Mouse (Mus musculus): Measurements from ENCODE around the gene Mcrip1. TPM values are rescaled to one million over a fixed set of nuclear protein-coding genes. Genes with fewer than 3 reads are reported as not detected.

Gene Mcrip1
- polyA plus RNA-seq, 1 experiment from 2014 or later, result 191 TPM

- no peaks in the 10 kb centered on the region for H3K9me3 ChIP-seq (ENCODE audit: control insufficient read depth, low read length)
- H3K27me3 ChIP-seq (replicated peaks; ENCODE audit: control insufficient read depth, insufficient read depth, low read length), result no peaks in the 10 kb centered on the region
- no peak overlapping the region for H3K9ac ChIP-seq (ENCODE audit: low read length)
- no peak overlapping the region for H3K4me3 ChIP-seq (ENCODE audit: low read depth, low read length)
- H3K4me1 ChIP-seq (replicated peaks; ENCODE audit: control insufficient read depth, insufficient read depth, low read length), result 0 out of 2 replicates have a peak, but pooled peaks cover 3% of the 10 kb centered on the region
- ATAC-seq (replicated peaks; ENCODE audit: low FRiP score, low TSS enrichment, low read depth) (no peak), DNase-seq (ENCODE audit: low spot score) (no peak)
- H3K27ac ChIP-seq (ENCODE audit: low read depth), result no peak overlapping the region
- H3K36me3 ChIP-seq (ENCODE audit: control insufficient read depth, insufficient read depth, low read length), result peaks cover 34% of the 10 kb centered on the region
- H3K4me2 ChIP-seq (ENCODE audit: low read length), result no peak overlapping the region
- WGBS, result 85% methylated on average over 5 of the region's 5 CpGs
Observed at GRCm38 (mm10) chr11:120498891-120499290, 50.6 kb downstream of the Mcrip1 start.

GRCm38 (mm10) chr11:120498226-120498625 lies 51.3 kb downstream of the Mcrip1 start:
- no peak for ATAC-seq (replicated peaks; ENCODE audit: low FRiP score, low TSS enrichment, low read depth)
- Histone ChIP-seq H3K4me1 (replicated peaks; ENCODE audit: control insufficient read depth, insufficient read depth, low read length) (peaks cover 7% of the 10 kb centered on the region), H3K9ac (ENCODE audit: low read length) (no peak overlapping the region), H3K36me3 (ENCODE audit: control insufficient read depth, insufficient read depth, low read length) (peaks cover 34% of the 10 kb centered on the region), H3K27ac (ENCODE audit: low read depth) (no peak overlapping the region), H3K4me3 (ENCODE audit: low read depth, low read length) (no peak overlapping the region), H3K4me2 (ENCODE audit: low read length) (no peak overlapping the region), H3K27me3 (replicated peaks; ENCODE audit: control insufficient read depth, insufficient read depth, low read length) (no peaks in the 10 kb centered on the region), H3K9me3 (ENCODE audit: control insufficient read depth, low read length) (no peaks in the 10 kb centered on the region)
- DNase-seq (ENCODE audit: low spot score), result no peak
- WGBS, result 94% methylated on average over 12 of the region's 12 CpGs

GRCm38 (mm10) chr11:120497436-120497835 lies 52.1 kb downstream of the Mcrip1 start:
- Histone ChIP-seq H3K4me2 (ENCODE audit: low read length) (no peak overlapping the region), H3K9ac (ENCODE audit: low read length) (no peak overlapping the region), H3K36me3 (ENCODE audit: control insufficient read depth, insufficient read depth, low read length) (peaks cover 34% of the 10 kb centered on the region), H3K27me3 (replicated peaks; ENCODE audit: control insufficient read depth, insufficient read depth, low read length) (no peaks in the 10 kb centered on the region), H3K4me3 (ENCODE audit: low read depth, low read length) (no peak overlapping the region), H3K27ac (ENCODE audit: low read depth) (no peak overlapping the region), H3K9me3 (ENCODE audit: control insufficient read depth, low read length) (no peaks in the 10 kb centered on the region), H3K4me1 (replicated peaks; ENCODE audit: control insufficient read depth, insufficient read depth, low read length) (peaks cover 13% of the 10 kb centered on the region)
- 88% methylated on average over 3 of the region's 3 CpGs for WGBS
- ATAC-seq (replicated peaks; ENCODE audit: low FRiP score, low TSS enrichment, low read depth) (no peak), DNase-seq (ENCODE audit: low spot score) (no peak)

- peaks cover 40% of the 10 kb centered on the region for H3K36me3 ChIP-seq (ENCODE audit: control insufficient read depth, insufficient read depth, low read length)
- 85% methylated on average over 3 of the region's 3 CpGs for whole genome bisulfite sequencing
- ATAC-seq (replicated peaks; ENCODE audit: low FRiP score, low TSS enrichment, low read depth) (no peak), DNase-seq (ENCODE audit: low spot score) (no peak)
- no peak overlapping the region for H3K9ac ChIP-seq (ENCODE audit: low read length)
- no peak overlapping the region for H3K27ac ChIP-seq (ENCODE audit: low read depth)
- H3K9me3 ChIP-seq (ENCODE audit: control insufficient read depth, low read length), result no peaks in the 10 kb centered on the region
- no peak overlapping the region for H3K4me2 ChIP-seq (ENCODE audit: low read length)
- no peaks in the 10 kb centered on the region for H3K27me3 ChIP-seq (replicated peaks; ENCODE audit: control insufficient read depth, insufficient read depth, low read length)
- H3K4me1 ChIP-seq (replicated peaks; ENCODE audit: control insufficient read depth, insufficient read depth, low read length), result peaks cover 19% of the 10 kb centered on the region
- H3K4me3 ChIP-seq (ENCODE audit: low read depth, low read length), result no peak overlapping the region
Observed at GRCm38 (mm10) chr11:120493911-120494310, 55.6 kb downstream of the Mcrip1 start.

GRCm38 (mm10) chr11:120493351-120493750 lies 56.2 kb downstream of the Mcrip1 start:
- Histone ChIP-seq H3K9ac (ENCODE audit: low read length) (peak overlapping the region; percentile 74), H3K4me2 (ENCODE audit: low read length) (peak overlapping the region; percentile 91), H3K36me3 (ENCODE audit: control insufficient read depth, insufficient read depth, low read length) (peaks cover 44% of the 10 kb centered on the region), H3K4me3 (ENCODE audit: low read depth, low read length) (peak overlapping the region; percentile 95), H3K27me3 (replicated peaks; ENCODE audit: control insufficient read depth, insufficient read depth, low read length) (no peaks in the 10 kb centered on the region), H3K4me1 (replicated peaks; ENCODE audit: control insufficient read depth, insufficient read depth, low read length) (peaks cover 19% of the 10 kb centered on the region), H3K27ac (ENCODE audit: low read depth) (peak overlapping the region; percentile 74; the same call in 1 of the 2 replicates), H3K9me3 (ENCODE audit: control insufficient read depth, low read length) (no peaks in the 10 kb centered on the region)
- ATAC-seq (replicated peaks; ENCODE audit: low FRiP score, low TSS enrichment, low read depth), result no peak
- 59% methylated on average over 3 of the region's 3 CpGs for WGBS
- DNase-seq (ENCODE audit: low spot score), result no peak

Other genes starting within 250 kb of the Mcrip1 start
- gene Actg1, start 201.2 kb downstream of the Mcrip1 start, polyA plus RNA-seq (2014; fragmentation: Nextera tagmentation; extraction: Ambion mirVana), result 2,797 and 3,021 TPM in 2 replicates
- gene Fscn2, start 188.2 kb downstream of the Mcrip1 start, polyA plus RNA-seq (2014; fragmentation: Nextera tagmentation; extraction: Ambion mirVana), result 0.12 and 0.65 TPM in 2 replicates
- 32.6 and 37.0 TPM in 2 replicates for gene Faap100, start 171.0 kb downstream of the Mcrip1 start, polyA plus RNA-seq (2014; fragmentation: Nextera tagmentation; extraction: Ambion mirVana)
- 34.5 and 37.4 TPM in 2 replicates for gene Nploc4, start 112.0 kb downstream of the Mcrip1 start, polyA plus RNA-seq (2014; fragmentation: Nextera tagmentation; extraction: Ambion mirVana)
- not detected in 2 replicates for gene Tspan10, start 107.1 kb downstream of the Mcrip1 start, polyA plus RNA-seq (2014; fragmentation: Nextera tagmentation; extraction: Ambion mirVana)
- gene Pde6g, start 96.2 kb downstream of the Mcrip1 start, polyA plus RNA-seq (2014; fragmentation: Nextera tagmentation; extraction: Ambion mirVana), result not detected in 2 replicates
- 16.5 and 17.5 TPM in 2 replicates for gene Oxld1, start 91.7 kb downstream of the Mcrip1 start, polyA plus RNA-seq (2014; fragmentation: Nextera tagmentation; extraction: Ambion mirVana)
- gene Ccdc137, start 91.6 kb downstream of the Mcrip1 start, polyA plus RNA-seq (2014; fragmentation: Nextera tagmentation; extraction: Ambion mirVana), result 30.5 and 31.2 TPM in 2 replicates
- 46.0 and 46.8 TPM in 2 replicates for gene Arl16, start 82.1 kb downstream of the Mcrip1 start, polyA plus RNA-seq (2014; fragmentation: Nextera tagmentation; extraction: Ambion mirVana)
- gene Mrpl12, start 65.1 kb downstream of the Mcrip1 start, polyA plus RNA-seq (2014; fragmentation: Nextera tagmentation; extraction: Ambion mirVana), result 218 and 226 TPM in 2 replicates
- gene Slc25a10, start 57.9 kb downstream of the Mcrip1 start, polyA plus RNA-seq (2014; fragmentation: Nextera tagmentation; extraction: Ambion mirVana), result 74.6 and 83.1 TPM in 2 replicates
- gene Gcgr, start 19.0 kb downstream of the Mcrip1 start, polyA plus RNA-seq (2014; fragmentation: Nextera tagmentation; extraction: Ambion mirVana), result 0.42 and 0.50 TPM in 2 replicates
- 0.24 TPM in 1 of 2 replicates, not detected in the other for gene Ppp1r27, start 1.4 kb upstream of the Mcrip1 start, polyA plus RNA-seq (2014; fragmentation: Nextera tagmentation; extraction: Ambion mirVana)
- 746 and 800 TPM in 2 replicates for gene P4hb, start 23.5 kb upstream of the Mcrip1 start, polyA plus RNA-seq (2014; fragmentation: Nextera tagmentation; extraction: Ambion mirVana)
- gene Arhgdia, start 31.9 kb upstream of the Mcrip1 start, polyA plus RNA-seq (2014; fragmentation: Nextera tagmentation; extraction: Ambion mirVana), result 627 and 633 TPM in 2 replicates
- 387 and 448 TPM in 2 replicates for gene Alyref, start 48.6 kb upstream of the Mcrip1 start, polyA plus RNA-seq (2014; fragmentation: Nextera tagmentation; extraction: Ambion mirVana)
- gene Anapc11, start 48.7 kb upstream of the Mcrip1 start, polyA plus RNA-seq (2014; fragmentation: Nextera tagmentation; extraction: Ambion mirVana), result 244 TPM in 2 replicates
- gene Npb, start 58.8 kb upstream of the Mcrip1 start, polyA plus RNA-seq (2014; fragmentation: Nextera tagmentation; extraction: Ambion mirVana), result 3.5 and 4.4 TPM in 2 replicates
- gene Pcyt2, start 68.2 kb upstream of the Mcrip1 start, polyA plus RNA-seq (2014; fragmentation: Nextera tagmentation; extraction: Ambion mirVana), result 157 and 179 TPM in 2 replicates
- gene Sirt7, start 75.5 kb upstream of the Mcrip1 start, polyA plus RNA-seq (2014; fragmentation: Nextera tagmentation; extraction: Ambion mirVana), result 31.8 and 35.6 TPM in 2 replicates
- 20.1 and 25.0 TPM in 2 replicates for gene Mafg, start 83.9 kb upstream of the Mcrip1 start, polyA plus RNA-seq (2014; fragmentation: Nextera tagmentation; extraction: Ambion mirVana)
- 22.4 and 23.2 TPM in 2 replicates for gene Pycr1, start 94.0 kb upstream of the Mcrip1 start, polyA plus RNA-seq (2014; fragmentation: Nextera tagmentation; extraction: Ambion mirVana)
- 0.32 TPM in 1 of 2 replicates, not detected in the other for gene Myadml2, start 98.4 kb upstream of the Mcrip1 start, polyA plus RNA-seq (2014; fragmentation: Nextera tagmentation; extraction: Ambion mirVana)
- 1.1 and 1.3 TPM in 2 replicates for gene Notum, start 111.4 kb upstream of the Mcrip1 start, polyA plus RNA-seq (2014; fragmentation: Nextera tagmentation; extraction: Ambion mirVana)
- 93.2 and 104 TPM in 2 replicates for gene Aspscr1, start 123.2 kb upstream of the Mcrip1 start, polyA plus RNA-seq (2014; fragmentation: Nextera tagmentation; extraction: Ambion mirVana)
- 178 TPM in 2 replicates for gene Cenpx, start 164.0 kb upstream of the Mcrip1 start, polyA plus RNA-seq (2014; fragmentation: Nextera tagmentation; extraction: Ambion mirVana)
- 42.8 and 44.9 TPM in 2 replicates for gene Lrrc45, start 164.2 kb upstream of the Mcrip1 start, polyA plus RNA-seq (2014; fragmentation: Nextera tagmentation; extraction: Ambion mirVana)
- 9.4 and 10.2 TPM in 2 replicates for gene Rac3, start 171.7 kb upstream of the Mcrip1 start, polyA plus RNA-seq (2014; fragmentation: Nextera tagmentation; extraction: Ambion mirVana)
- gene Dcxr, start 177.6 kb upstream of the Mcrip1 start, polyA plus RNA-seq (2014; fragmentation: Nextera tagmentation; extraction: Ambion mirVana), result 25.3 and 25.8 TPM in 2 replicates
- gene Cbr2, start 182.4 kb upstream of the Mcrip1 start, polyA plus RNA-seq (2014; fragmentation: Nextera tagmentation; extraction: Ambion mirVana), result 0.70 TPM in 1 of 2 replicates, not detected in the other
- 7.8 and 9.4 TPM in 2 replicates for gene Hmga1b, start 213.1 kb upstream of the Mcrip1 start, polyA plus RNA-seq (2014; fragmentation: Nextera tagmentation; extraction: Ambion mirVana)
- 23.8 and 28.3 TPM in 2 replicates for gene Rfng, start 234.5 kb upstream of the Mcrip1 start, polyA plus RNA-seq (2014; fragmentation: Nextera tagmentation; extraction: Ambion mirVana)
- gene Gps1, start 234.5 kb upstream of the Mcrip1 start, polyA plus RNA-seq (2014; fragmentation: Nextera tagmentation; extraction: Ambion mirVana), result 221 and 245 TPM in 2 replicates
- 83.0 and 89.8 TPM in 2 replicates for gene Dus1l, start 246.7 kb upstream of the Mcrip1 start, polyA plus RNA-seq (2014; fragmentation: Nextera tagmentation; extraction: Ambion mirVana)